Mouse (Mus musculus) kidney, adult 11 months (tissue): ENCODE measurements around the gene Fcamr.

Experiments used
- DNase-seq: peaks from one replicate; pipeline ENCODE4 v3.0.0; 2022

Gene Fcamr

GRCm38 (mm10) chr1:130857456-130857855 lies 56.8 kb downstream of the Fcamr start:
- DNase-seq = no peak

- no peak for DNase-seq
Measured at GRCm38 (mm10) chr1:130864238-130864637, 63.5 kb downstream of the Fcamr start.
